Mouse (Mus musculus): Measurements from ENCODE around the gene Pds5a.

DNA sequence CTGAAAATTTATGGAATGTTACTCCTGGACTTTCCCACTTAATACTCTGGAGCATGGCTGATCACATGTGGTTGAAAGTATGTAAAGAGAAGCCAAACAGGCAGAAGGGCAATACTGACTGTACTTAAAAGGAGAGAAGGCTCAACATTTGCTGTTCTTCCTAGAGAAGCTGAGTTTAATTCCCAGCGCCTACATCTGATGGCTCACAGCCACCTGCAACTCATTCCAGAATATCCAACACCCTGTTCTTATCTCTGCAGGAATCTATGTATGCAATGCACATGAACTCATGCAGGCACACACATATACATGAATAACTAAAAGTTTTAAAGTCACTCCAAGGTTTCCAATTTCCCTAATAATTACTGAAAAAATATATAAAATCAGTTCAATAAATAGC, 32.7 kb downstream of the Pds5a start:
- TF ChIP-seq CTCF (IDR thresholded peaks at IDR 0.05), result no peak
- no peak for TF ChIP-seq EP300 (IDR thresholded peaks at IDR 0.05)

Measured in lung, postnatal 0 days (tissue).